Mouse (Mus musculus): ENCODE results near the gene Jchain. TPM values are rescaled to one million over a fixed set of nuclear protein-coding genes. Genes with fewer than 3 reads are reported as not detected.
"Not testable (repeated sequence)": the region's sequence is repeated elsewhere in the genome, so short reads cannot be mapped to it uniquely, and the experiment has no call there.

Gene Jchain
- 227 to 282 TPM (median 255 TPM) in 3 replicates for total RNA-seq (2017)

GRCm38 (mm10) chr5:88527657-88528056 lies at the start of gene Jchain:
TSS of gene Jchain (minus strand) at chr5:88527891.
- ATAC-seq (replicated peaks; ENCODE audit: insufficient number of reproducible peaks, low FRiP score, low TSS enrichment, poor library complexity, severe bottlenecking) = no peak

DNA sequence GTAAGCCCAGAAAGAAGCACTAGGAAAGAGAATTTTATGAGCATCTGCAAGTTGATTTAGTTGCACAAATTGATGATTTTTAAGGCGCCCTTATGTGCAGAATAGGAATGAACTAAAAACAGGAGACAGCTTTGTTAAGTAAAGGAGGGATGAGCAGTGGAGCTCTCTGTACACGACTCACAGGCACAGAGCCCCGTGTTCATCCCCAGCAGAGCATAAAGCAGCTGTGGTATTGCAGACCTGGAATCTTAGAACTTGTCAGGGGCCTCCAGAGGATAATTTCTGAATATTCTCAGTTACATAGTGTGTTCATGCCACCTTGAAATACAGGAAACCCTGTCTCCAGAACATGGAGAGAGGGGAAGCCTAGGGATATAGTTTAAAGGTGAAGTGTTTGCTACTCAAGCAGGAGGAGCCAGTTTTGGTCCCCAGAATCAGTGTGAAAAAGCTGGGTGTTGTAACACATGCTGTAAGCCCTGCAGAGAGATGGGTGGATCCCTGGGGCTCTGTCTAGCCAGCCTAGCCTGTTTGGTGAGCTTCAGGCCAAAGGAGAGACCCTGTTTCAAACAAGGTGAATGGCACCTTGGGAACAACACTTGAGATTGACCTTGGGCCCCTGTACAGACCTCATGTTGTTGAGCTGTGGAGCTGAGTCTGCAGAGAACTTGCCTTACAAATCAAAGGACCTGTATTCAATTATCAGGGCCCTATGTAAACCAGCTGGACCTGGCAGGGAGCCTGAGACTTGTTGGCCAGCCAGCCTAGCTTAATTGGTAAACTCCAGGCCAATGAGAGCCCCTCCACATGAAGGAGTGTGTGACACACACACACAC lies 48.0 kb upstream of the Jchain start:
- no peak for ATAC-seq (replicated peaks; ENCODE audit: insufficient number of reproducible peaks, low FRiP score, low TSS enrichment, poor library complexity, severe bottlenecking)

DNA sequence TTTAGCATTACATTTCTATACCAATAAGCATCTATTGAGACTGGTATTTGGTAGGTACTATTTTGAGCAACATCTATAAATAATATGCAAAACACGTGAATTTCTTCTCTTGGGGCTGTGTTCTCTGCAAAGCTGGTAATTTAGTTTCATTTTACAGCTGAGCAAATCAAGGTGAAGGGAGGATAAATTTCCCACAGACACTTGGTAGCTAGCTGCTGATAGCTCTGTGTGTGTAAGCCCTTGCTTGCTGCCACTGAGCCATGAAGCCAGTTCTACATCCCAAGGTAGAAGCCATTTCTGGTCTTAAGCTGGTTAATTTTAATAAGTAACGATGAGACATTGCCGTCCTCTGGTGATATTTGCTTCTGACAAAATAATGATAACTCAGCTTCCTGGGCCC lies 47.1 kb upstream of the Jchain start:
- no peak for ATAC-seq (replicated peaks; ENCODE audit: insufficient number of reproducible peaks, low FRiP score, low TSS enrichment, poor library complexity, severe bottlenecking)

- no peak for ATAC-seq (replicated peaks; ENCODE audit: insufficient number of reproducible peaks, low FRiP score, low TSS enrichment, poor library complexity, severe bottlenecking)
Measured at GRCm38 (mm10) chr5:88569541-88569940, 41.9 kb upstream of the Jchain start.

- ATAC-seq (replicated peaks; ENCODE audit: insufficient number of reproducible peaks, low FRiP score, low TSS enrichment, poor library complexity, severe bottlenecking) = peak; percentile 37; the same call in 1 of the 2 replicates
Measured at GRCm38 (mm10) chr5:88566034-88566841, 38.5 kb upstream of the Jchain start.

- ATAC-seq (replicated peaks; ENCODE audit: insufficient number of reproducible peaks, low FRiP score, low TSS enrichment, poor library complexity, severe bottlenecking) = no peak
Measured at GRCm38 (mm10) chr5:88565148-88566033, 37.7 kb upstream of the Jchain start.

GRCm38 (mm10) chr5:88564501-88565147 lies 36.9 kb upstream of the Jchain start, which contains the start of gene Rufy3:
TSS of gene Rufy3 (plus strand) at chr5:88565040.
- ATAC-seq (replicated peaks; ENCODE audit: insufficient number of reproducible peaks, low FRiP score, low TSS enrichment, poor library complexity, severe bottlenecking) = peak; percentile 64

GRCm38 (mm10) chr5:88562863-88563780 lies 35.4 kb upstream of the Jchain start:
- ATAC-seq (replicated peaks; ENCODE audit: insufficient number of reproducible peaks, low FRiP score, low TSS enrichment, poor library complexity, severe bottlenecking) = no peak

GRCm38 (mm10) chr5:88561080-88561814 lies 33.6 kb upstream of the Jchain start:
- no peak for ATAC-seq (replicated peaks; ENCODE audit: insufficient number of reproducible peaks, low FRiP score, low TSS enrichment, poor library complexity, severe bottlenecking)

DNA sequence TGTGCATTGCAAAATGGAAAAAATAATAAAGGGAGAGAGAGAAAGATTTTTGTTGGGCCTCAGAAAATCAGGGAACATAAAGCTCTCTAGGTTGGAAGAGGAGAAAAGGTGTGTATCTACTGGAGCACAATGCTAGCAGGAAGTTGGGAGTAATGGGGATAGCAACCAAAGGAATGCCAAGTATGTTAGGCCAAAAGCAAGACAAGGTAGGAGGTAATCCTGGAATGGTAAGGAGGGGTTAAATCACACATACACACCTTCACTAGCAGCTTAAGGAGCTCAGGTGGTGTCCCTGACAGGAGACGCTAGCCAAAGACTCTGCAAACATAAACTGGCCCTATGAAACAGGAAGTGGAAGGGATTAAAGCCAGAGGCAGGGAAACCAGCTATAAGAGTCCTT lies 31.3 kb upstream of the Jchain start:
- ATAC-seq (replicated peaks; ENCODE audit: insufficient number of reproducible peaks, low FRiP score, low TSS enrichment, poor library complexity, severe bottlenecking) = no peak

DNA sequence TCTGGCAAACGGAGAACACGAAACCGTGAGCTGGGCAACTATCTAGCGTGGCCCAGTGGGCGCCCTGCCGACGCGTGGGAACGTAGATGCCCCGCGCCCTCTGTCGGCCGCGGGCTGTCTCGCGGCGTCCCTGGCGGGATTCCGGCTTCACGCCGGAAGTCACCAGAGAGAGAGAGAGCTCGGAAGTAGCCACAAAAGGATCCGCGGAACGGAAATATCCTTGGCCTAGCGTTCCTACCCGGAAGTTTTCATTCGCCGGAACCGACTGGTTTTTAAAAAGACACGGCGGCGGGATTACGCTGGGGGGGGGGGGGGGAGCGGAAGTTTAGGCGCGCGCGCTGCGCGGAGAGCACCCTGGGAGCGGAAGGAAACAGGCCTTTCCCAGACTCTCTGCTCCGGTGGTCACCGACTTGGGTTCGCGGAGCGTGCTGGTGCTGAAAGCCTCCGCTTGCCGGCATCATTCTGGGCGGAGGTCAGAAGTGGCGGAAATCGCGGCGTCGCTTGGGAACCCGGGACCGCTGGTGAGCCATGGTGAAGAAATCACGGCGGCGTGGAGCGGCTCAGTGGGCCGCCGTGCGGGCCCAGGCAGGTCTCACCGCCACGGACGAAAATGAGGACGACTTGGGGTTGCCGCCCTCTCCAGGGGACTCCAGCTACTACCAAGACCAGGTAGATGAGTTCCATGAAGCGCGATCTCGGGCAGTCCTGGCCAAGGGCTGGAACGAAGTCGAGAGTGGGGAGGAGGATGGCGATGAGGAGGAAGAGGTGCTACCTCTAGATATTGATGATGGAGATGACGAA lies 26.6 kb upstream of the Jchain start, which contains the start of gene Utp3:
TSS of gene Utp3 (plus strand) at position 377 of the 801 bp plus-strand sequence.
- ATAC-seq (replicated peaks; ENCODE audit: insufficient number of reproducible peaks, low FRiP score, low TSS enrichment, poor library complexity, severe bottlenecking) = peak; percentile 94

- ATAC-seq (replicated peaks; ENCODE audit: insufficient number of reproducible peaks, low FRiP score, low TSS enrichment, poor library complexity, severe bottlenecking) = peak; percentile 23
Measured at GRCm38 (mm10) chr5:88553271-88554085, 25.8 kb upstream of the Jchain start.

GRCm38 (mm10) chr5:88545536-88545935 lies 17.8 kb upstream of the Jchain start:
- no peak for ATAC-seq (replicated peaks; ENCODE audit: insufficient number of reproducible peaks, low FRiP score, low TSS enrichment, poor library complexity, severe bottlenecking)

DNA sequence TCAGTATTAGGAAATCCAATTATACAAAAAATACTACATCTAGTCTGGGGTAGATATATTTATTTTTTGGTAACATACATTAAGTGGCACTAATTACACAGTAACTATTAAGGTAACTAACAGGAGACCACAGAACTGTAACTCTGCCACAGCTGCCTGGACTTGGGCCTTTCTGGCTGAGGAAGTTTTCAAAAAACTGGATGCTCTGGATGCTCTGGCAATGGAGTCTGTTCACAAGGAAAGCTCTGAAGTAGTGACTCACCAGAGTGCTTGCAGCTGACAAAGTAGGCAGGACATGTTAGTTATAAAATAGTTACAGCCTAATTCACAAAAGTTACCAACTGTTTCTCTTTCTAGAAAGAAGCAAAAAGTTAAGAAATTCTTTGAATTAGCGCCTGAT lies 16.7 kb upstream of the Jchain start:
- not testable (repeated sequence) for ATAC-seq (replicated peaks; ENCODE audit: insufficient number of reproducible peaks, low FRiP score, low TSS enrichment, poor library complexity, severe bottlenecking)

GRCm38 (mm10) chr5:88542651-88543282 lies 15.1 kb upstream of the Jchain start:
- ATAC-seq (replicated peaks; ENCODE audit: insufficient number of reproducible peaks, low FRiP score, low TSS enrichment, poor library complexity, severe bottlenecking) = no peak

All from monocyte, adult 5-6 weeks (primary cell).